Mouse (Mus musculus) bone marrow, adult 2 months (tissue): Measurements from ENCODE around the gene Zbtb12.

ENCODE experiments used
- CTCF ChIP-seq: fragments of 200-500 bp; IDR thresholded peaks from 2 replicates; pipeline ENCODE4 v1.5.1; 2011; ENCODE audit warnings: low read length, control low read depth; ENCODE audit not compliant: control insufficient read depth, insufficient read depth
- POLR2A ChIP-seq: fragments of 200-500 bp; IDR thresholded peaks from 2 replicates; pipeline ENCODE4 v1.6.1; 2011; ENCODE audit warnings: low read depth, mild to moderate bottlenecking, control low read depth, low read length, borderline replicate concordance; ENCODE audit not compliant: control insufficient read depth

GRCm38 (mm10) chr17:34853511-34853910 lies 25.8 kb upstream of the Zbtb12 start:
- TF ChIP-seq CTCF (no peak), POLR2A (no peak)
